Mouse (Mus musculus) ES-CJ7 (cell line): ENCODE data around the gene E2f1.

ENCODE experiments used
- DNase-seq: peaks from one replicate; pipeline ENCODE4 v3.0.0; 2011; ENCODE audit warnings: low read depth, low spot score

E2f1 gene

DNA sequence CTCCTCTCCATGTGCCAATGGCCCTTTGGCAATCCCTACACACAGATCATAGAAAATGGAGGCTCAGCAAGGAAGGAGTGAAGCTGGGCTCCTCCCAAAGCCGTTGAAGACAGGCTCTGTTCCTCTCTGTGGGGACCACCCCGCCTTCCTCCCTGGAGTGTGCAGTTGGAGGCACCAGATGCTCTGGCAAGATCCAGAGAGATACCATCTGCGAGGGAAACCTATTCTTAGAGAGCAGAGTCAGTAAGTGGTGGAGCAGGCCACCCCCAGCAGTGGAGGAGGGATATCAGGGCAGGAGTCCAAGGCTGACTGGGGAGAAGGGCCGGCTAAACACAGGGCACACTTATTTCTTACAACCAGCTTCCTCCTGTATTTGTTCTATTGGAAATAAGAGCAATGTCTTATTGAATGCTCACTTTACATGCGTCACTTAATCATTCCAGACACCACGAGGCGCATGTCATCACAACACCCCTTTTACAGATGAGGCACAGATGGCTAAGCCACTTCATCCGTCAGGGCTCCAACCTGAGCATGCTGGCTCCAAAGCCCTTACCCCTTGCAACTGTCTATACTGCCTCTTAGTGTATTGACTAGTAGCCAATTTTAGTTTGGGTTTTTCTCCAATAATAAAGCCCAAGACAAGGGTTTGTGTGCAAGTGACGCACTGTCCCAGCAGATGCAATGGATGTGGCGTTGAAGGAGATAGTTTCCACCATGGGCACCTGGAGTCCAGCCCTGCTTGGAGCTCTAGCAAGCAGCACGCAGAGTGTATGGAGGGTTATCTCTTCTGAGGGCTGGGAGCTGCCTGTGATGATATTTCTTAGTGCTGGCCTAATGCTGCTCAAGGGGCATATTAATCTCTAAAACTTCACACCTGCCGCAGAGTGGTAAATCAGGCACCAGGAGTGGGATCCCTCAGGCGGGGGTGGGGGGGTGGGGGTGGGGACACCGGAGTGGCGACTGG is 14.5 kb upstream of the E2f1 start:
- DNase-seq: no peak

GRCm38 (mm10) chr2:154581421-154581820 is 11.7 kb upstream of the E2f1 start:
- peak; percentile 52 for DNase-seq

DNA sequence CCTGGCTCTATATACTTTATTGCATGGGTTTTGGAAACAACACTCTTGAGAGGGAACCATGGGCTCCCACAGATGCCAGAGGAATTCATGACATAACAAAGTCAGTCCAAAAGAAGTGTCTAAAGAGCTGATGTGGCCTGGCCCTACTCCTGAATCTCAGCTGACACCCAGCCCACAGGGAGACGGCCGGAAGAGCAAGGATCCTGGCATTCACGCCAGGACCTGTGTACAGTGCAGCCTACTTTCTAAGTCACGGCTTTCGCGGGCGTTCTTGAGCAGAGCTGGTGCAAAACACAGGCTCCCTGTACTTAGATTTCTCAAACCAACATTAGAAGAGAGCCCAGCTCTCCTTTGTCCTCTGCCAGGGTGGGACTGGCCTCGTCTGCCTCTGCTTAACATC is 10.9 kb upstream of the E2f1 start:
- no peak for DNase-seq

- no peak for DNase-seq
Observed at GRCm38 (mm10) chr2:154577744-154578067, 8.0 kb upstream of the E2f1 start.

DNA sequence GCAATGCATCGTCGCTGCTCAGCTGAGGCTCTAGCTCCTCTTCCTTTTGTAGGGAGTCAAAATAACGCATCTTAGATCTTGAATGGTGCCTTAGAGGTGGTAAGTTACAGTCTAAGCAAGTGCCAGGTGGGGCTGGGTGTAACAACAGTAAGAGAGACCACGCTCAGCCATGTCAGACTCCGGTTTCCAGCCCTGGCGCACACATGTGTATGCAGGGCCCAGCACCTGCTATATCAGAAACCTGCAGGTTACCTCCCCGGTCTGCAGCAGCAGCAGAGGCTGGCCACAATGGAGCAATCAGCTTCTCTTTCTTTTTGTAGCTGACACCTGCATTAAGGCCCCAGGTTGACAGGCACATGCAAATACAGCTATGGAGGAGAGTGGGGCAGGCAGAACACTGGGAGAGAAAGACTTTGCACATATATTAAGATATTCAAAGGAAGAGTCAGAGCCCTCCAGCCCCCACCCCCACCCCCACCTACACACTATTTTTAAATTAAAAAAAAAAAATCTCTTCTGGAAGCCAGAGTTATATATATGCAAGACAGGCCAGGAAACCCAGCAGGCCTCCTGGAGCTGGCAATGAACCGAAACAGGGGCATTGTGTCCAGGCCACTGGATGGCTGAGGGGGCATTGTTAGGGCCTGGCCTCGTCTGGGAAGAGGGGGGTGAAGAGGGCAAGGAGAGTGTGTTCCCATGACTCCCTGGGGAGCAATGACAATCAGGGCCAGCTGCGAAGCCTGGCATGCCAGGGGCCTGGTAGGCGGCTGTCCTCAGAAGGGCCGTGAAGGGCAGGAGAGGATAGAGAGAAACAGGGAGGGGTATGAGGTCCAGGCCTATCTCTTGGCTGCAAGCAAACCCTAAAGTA is 7.4 kb upstream of the E2f1 start:
- DNase-seq: no peak

DNA sequence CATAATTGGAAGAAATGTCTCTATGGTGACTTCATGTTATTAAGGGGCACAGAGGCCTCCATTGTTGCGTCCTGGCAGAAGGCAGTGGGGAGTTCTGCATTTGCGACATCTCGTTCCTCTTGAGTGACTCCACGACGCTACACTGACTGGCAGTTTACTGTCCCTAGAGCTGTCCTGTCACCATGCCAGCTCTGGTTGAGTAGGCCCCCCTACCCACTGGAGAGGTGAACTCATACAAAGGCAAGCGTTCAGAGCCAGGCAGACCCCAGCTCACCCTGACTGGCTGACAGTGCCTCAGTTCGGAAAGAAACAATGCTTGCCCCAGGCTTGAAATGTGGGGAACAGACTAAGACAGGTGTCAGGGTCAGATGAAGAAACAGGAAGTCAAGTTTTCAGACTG is 4.6 kb upstream of the E2f1 start:
- DNase-seq: no peak

DNA sequence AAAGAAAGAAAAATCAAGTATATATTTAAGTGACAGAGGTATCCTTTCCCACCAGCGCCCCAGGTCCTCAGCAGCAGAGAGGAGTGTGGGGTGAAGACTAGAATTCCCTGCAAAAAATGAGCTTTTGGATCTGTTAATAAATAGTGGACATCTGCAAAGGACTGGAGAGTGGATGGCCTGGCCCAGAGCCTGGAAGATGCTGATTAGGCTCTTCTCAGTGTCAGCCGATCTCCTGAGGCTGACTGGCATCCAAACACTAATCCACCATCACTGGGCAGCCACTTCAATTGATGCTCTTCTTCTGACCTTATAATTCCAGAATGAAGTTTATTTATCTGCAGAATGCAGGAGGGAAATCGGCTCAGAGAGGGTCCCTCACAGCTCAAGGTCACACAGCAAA is 3.3 kb upstream of the E2f1 start:
- no peak for DNase-seq

DNA sequence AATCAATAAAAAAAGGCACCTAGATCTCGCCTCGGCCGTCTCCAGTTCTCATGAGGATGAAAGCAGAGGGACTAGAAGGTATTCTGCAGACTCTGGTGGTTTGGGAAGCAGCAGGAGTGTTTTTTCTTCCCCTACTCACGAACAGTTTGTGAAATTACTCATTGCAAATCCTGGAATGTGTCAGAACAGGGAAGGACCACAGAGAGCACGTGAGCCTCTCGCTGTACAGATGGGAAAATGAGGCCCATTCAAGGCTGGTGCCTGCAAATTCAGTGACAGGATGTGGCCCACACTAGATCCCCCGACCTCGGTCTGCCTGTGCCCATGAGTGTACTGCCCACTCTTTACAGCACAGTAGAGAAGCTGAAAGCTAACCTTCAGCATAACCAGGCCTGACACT is 2.3 kb upstream of the E2f1 start:
- no peak for DNase-seq

- DNase-seq: no peak
Observed at GRCm38 (mm10) chr2:154571266-154571665, 1.6 kb upstream of the E2f1 start.

DNA sequence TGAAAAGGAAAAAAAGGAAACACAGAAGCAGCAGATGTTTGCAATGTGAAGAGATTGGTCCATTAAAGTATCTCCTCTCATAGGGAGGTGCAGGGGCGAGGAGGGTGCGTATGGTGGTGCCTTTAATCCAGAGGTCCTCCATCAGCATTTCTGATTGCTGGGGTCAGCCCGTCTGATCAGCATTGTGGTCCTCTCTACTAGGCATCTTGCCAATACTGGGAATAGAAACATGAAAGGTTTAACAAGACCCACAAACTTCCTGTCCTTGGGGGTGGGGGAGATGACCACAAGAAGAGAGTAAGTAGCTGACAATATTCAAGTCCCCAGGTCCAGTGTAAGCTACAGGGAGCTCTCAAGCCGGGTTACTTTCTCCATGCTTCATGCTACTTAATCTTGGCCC is 974 bp upstream of the E2f1 start:
- DNase-seq: no peak

DNA sequence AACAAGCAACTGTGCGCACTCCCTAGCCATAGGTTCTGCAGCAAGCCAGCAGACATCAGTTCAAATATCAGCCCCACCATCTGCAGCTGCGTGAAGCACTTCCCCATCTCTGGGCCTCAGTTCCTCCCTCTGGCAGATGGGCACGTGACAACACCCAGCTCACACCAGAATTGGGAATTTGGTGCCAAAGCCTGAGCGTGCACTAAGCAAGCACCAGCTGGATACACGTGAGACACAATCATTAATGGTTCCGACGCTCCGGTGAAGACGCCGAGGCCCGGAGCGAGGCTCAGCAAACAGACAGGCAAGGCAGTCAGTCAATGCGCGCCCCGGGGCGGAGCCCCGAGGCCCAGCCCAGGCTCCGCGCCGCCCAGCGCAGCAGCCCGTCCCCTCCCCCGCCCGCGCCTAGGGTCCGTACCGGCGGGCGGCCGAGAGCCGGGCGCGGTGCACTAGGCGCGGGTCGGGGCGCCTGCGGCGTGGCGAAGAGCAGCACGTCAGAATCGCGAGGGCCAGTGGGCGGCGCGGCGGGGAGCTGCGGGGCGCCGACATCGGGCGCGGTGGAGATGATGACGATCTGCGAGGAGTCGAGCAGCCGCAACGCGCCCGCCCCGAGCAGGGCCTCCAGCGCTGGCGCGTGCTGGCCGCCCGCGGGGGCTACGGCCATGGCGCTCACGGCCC is 482 bp downstream of the E2f1 start:
- DNase-seq: peak; percentile 54

DNA sequence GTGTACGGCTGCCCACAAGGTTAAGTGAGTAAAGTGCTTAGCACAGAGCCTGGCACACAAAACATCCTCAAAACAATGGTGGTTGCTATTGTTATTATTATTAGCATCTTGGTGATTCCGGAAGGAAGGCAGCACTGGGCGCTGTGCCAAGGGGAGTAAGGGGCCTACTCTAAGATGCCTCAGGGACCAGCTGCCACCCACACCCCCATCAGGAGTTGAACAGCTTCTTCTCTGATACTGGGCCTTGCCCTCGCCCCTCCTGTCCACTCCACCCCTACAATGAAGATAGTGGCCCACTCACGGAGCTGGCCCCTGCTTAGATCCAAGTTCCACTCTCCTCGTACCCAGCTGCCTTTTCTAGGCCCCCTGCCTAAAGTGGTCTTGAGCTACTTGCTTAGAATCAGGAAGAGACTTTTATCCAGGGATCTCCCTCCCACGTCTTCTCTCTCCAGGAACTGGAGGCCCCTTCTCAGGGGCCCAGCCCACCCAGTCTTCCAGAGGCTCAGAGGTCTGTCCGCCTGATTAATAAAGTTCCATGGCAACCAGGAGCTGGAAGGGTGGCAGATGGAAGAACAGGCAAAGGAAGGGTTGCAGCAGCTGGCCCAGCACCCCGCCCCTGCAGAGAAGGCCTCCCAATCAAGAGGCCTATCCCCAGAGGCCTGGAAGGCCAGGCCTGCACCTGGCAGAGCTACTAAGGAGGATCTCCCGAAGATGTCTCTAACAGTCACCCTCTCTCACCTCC is 1.2 kb downstream of the E2f1 start:
- peak; percentile 55 for DNase-seq

DNA sequence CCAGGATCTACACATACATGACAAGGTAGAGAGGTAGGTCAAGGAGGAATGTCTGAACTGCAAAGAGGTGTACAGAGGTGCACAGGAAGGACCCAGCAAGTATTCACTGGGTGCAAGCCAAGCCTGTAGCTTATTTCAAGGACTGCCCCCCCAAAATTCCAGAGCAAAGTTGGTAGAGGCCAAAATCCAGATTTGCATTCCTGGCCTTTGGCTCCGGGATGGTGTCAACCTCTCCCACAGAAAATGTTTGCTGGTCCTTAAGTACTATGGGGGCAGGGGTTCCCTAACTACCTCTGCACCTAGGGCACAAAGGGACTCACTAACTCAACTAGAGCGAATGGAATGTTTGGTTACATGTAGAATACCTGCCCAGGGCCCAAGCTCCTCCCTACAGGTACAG is 1.9 kb downstream of the E2f1 start:
- DNase-seq: no peak

- DNase-seq: no peak
Observed at GRCm38 (mm10) chr2:154566641-154567040, 3.1 kb downstream of the E2f1 start.

GRCm38 (mm10) chr2:154565562-154565961 is 4.1 kb downstream of the E2f1 start:
- no peak for DNase-seq

DNA sequence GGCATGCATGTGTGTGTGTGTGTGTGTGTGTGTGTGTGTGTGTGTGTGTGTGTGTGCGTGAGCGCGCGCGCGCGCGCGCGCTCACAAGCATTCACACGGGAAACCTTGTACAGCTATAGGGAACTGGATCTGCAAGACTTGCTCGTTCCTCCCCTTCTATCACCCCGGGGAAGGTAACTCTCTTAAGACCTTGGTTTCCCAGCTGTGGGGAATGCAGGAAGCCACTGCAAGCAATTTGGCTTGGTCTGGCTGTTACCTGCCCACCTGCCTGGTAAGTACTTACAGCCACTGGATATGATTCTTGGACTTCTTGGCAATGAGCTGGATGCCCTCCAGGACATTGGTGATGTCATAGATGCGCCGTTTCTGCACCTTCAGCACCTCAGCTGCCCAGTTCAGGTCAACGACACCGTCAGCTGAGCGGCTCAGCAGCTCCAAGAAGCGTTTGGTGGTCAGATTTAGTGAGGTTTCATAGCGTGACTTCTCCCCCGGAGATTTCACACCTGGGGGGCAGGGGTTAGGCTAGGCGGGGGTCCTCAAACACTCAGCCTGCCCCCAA is 6.0 kb downstream of the E2f1 start:
- no peak for DNase-seq

DNA sequence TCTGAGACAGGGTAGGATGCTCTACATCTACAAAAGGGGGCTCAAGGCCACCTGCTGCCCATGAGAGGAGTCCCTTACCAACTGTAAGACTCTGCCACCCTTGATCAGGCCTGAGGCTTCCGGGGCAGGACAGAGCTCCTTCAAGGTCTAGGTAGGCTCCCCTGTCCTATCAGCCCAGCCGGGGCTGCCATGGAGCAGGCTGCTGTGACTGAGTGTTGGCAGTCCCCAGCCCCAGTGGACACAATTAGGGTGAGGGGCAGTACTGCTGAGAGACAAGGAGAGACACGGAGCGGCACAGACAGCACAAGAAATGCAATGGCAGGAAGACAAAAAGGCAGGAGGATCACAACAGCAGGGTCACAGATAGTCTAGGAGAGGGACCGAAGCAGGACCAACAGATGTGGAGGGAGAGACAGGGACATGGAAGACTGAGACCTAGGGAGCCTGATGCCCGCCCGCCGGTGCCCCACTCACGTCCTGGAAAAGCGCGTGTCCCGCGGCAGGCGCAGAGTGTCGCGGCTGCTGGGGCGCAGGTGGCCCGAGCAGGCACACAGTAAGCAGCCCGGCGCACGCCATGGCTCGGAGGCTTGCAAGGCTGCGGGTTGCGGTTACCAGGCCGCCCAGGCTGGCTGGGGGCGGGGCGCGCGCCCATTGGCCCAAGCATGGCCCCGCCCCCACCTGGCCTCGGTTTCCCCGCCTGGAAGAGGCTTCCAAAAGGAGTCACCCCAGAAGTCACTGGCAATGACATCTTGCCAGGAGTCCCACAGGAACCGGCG is 11.2 kb downstream of the E2f1 start, which contains the start of gene Necab3:
TSS of gene Necab3 (minus strand) at position 627 of the 776 bp plus-strand sequence.
- peak; percentile 43 for DNase-seq

GRCm38 (mm10) chr2:154557184-154557832 is 12.4 kb downstream of the E2f1 start:
- no peak for DNase-seq

DNA sequence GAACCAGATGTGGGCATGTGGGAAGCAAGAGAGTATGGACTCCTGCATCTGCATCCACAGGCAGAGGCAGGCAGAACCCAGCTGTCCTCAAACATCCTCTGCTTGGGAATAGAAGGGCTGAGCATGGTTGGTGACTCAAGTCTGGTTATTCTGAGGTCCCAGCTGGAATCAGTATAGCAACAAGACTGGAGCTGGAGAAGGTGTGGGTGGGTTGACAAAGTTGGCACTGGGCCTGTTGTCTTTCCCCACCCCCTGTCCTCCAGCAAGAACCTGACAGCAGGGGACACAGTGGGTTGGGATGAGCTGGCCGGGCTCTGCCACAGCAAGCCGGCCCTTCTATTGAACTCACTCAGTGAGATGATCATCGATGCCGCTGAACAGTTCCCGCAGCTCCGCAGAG is 14.5 kb downstream of the E2f1 start:
- DNase-seq: no peak

- peak; percentile 70 for DNase-seq
Observed at GRCm38 (mm10) chr2:154552424-154552907, 17.2 kb downstream of the E2f1 start.
